Comparison of ENCODE assay signal across 15 mouse cellular contexts in genomic region chr3:87945781-87946540, GRCm38 (mm10). TPM values are rescaled to one million over a fixed set of nuclear protein-coding genes. Genes with fewer than 3 reads are reported as not detected.
DNase-seq lines count a peak whose midpoint lies in the region; ATAC-seq and TF ChIP-seq lines count a peak whose summit lies in the region.
"Had no signal": no experiment of that assay in that cellular context is flagged by ENCODE, and none has a peak within 500 bp of the region (broad histone marks: within the 10 kb centered on the region; RNA-seq: fewer than 3 reads in every experiment).

No protein-coding gene starts in this region.

- 5% methylated on average over 12 of the region's 12 CpGs for WGBS in hindbrain, embryonic 11.5 days
- 38% methylated on average over 12 of the region's 12 CpGs for WGBS in hindbrain, postnatal 0 days
- WGBS in hindbrain, embryonic 12.5 days: 7% methylated on average over 12 of the region's 12 CpGs
- WGBS in neural tube, embryonic 11.5 days: 5% methylated on average over 12 of the region's 12 CpGs

- no peaks in the 10 kb centered on the region for H3K27me3 ChIP-seq in hindbrain, embryonic 11.5 days (ENCODE audit: control insufficient read depth, insufficient read depth, low read length)
- no peaks in the 10 kb centered on the region; the same call in 1 of the 2 replicates for H3K27me3 ChIP-seq in hindbrain, postnatal 0 days (ENCODE audit: insufficient read depth, low read length)
- H3K27me3 ChIP-seq in hindbrain, embryonic 12.5 days: 0 out of 2 replicates have a peak, but pooled peaks cover 2% of the 10 kb centered on the region
- no peaks in the 10 kb centered on the region for H3K27me3 ChIP-seq in neural tube, embryonic 11.5 days (ENCODE audit: control insufficient read depth, insufficient read depth, low read length)
- H3K27me3 ChIP-seq: Patski had no signal

- TF ChIP-seq CTCF in hindbrain, postnatal 0 days (IDR thresholded peaks at IDR 0.05; ENCODE audit: low read depth): no peak

- ATAC-seq in hindbrain, embryonic 11.5 days (ENCODE audit: low FRiP score): peak; percentile 43
- no peak for ATAC-seq in hindbrain, postnatal 0 days
- ATAC-seq in hindbrain, embryonic 12.5 days (ENCODE audit: low FRiP score): 0 out of 2 replicates have a peak, but pooled peaks have one; percentile 23
- no peak for ATAC-seq in neural tube, embryonic 11.5 days (ENCODE audit: insufficient read depth, low FRiP score, low TSS enrichment)
- ATAC-seq: Patski had no signal

- H3K27ac ChIP-seq in hindbrain, embryonic 11.5 days (ENCODE audit: low read depth, low read length): peak overlapping the region; percentile 91
- no peak overlapping the region for H3K27ac ChIP-seq in hindbrain, postnatal 0 days
- H3K27ac ChIP-seq in hindbrain, embryonic 12.5 days: peak overlapping the region; percentile 82
- H3K27ac ChIP-seq in neural tube, embryonic 11.5 days (ENCODE audit: low read depth, low read length): peak overlapping the region; percentile 77

- peak overlapping the region; percentile 37; the same call in 1 of the 2 replicates for H3K9ac ChIP-seq in hindbrain, embryonic 11.5 days (ENCODE audit: low read depth, low read length)
- no peak overlapping the region for H3K9ac ChIP-seq in hindbrain, postnatal 0 days (replicated peaks; ENCODE audit: low read length)
- peak overlapping the region; percentile 35; the same call in 1 of the 2 replicates for H3K9ac ChIP-seq in hindbrain, embryonic 12.5 days
- H3K9ac ChIP-seq in neural tube, embryonic 11.5 days (ENCODE audit: low read length): peak overlapping the region; percentile 12

- 0 out of 2 replicates have a peak, but pooled peaks cover 3% of the 10 kb centered on the region for H3K36me3 ChIP-seq in hindbrain, embryonic 11.5 days (ENCODE audit: control insufficient read depth, insufficient read depth, low read length)
- peaks cover 15% of the 10 kb centered on the region; the same call in 1 of the 2 replicates for H3K36me3 ChIP-seq in hindbrain, postnatal 0 days (ENCODE audit: insufficient read depth, low read length)
- peaks cover 21% of the 10 kb centered on the region for H3K36me3 ChIP-seq in hindbrain, embryonic 12.5 days
- peaks cover 11% of the 10 kb centered on the region for H3K36me3 ChIP-seq in neural tube, embryonic 11.5 days (ENCODE audit: control insufficient read depth, insufficient read depth, low read length)

- peaks cover 33% of the 10 kb centered on the region for H3K4me1 ChIP-seq in hindbrain, embryonic 11.5 days (replicated peaks; ENCODE audit: control insufficient read depth, insufficient read depth, low read length)
- H3K4me1 ChIP-seq in hindbrain, postnatal 0 days (ENCODE audit: insufficient read depth, low read length): peaks cover 19% of the 10 kb centered on the region
- peaks cover 65% of the 10 kb centered on the region for H3K4me1 ChIP-seq in hindbrain, embryonic 12.5 days
- H3K4me1 ChIP-seq in neural tube, embryonic 11.5 days (ENCODE audit: control insufficient read depth, insufficient read depth, low read length): peaks cover 53% of the 10 kb centered on the region

- no peak overlapping the region; the same call in 1 of the 2 replicates for H3K4me2 ChIP-seq in hindbrain, embryonic 11.5 days (replicated peaks; ENCODE audit: low read depth, low read length)
- H3K4me2 ChIP-seq in hindbrain, postnatal 0 days (ENCODE audit: low read depth, low read length): no peak overlapping the region
- H3K4me2 ChIP-seq in hindbrain, embryonic 12.5 days (replicated peaks): peak overlapping the region; percentile 1; the same call in 1 of the 2 replicates
- no peak overlapping the region for H3K4me2 ChIP-seq in neural tube, embryonic 11.5 days (ENCODE audit: low read depth)

- peak; percentile 59 for DNase-seq in hindbrain, embryonic 11.5 days (ENCODE audit: low spot score)
- DNase-seq in hindbrain, postnatal 0 days (ENCODE audit: low spot score): no peak
- DNase-seq in embryo, embryonic 9.5 days (ENCODE audit: extremely low spot score): peak; percentile 70
- peak; percentile 60 for DNase-seq in neural tube, embryonic 11.5 days (ENCODE audit: low spot score)
- DNase-seq in cerebellum, adult 11 months: no peak
- DNase-seq in thymus, postnatal 4 days: no peak
- DNase-seq: adrenal gland, postnatal 10 days; cerebellum, adult 8-10 months; heart, adult 11 months; heart, postnatal 4 days; kidney, postnatal 14 days; layer of hippocampus, postnatal 36 days; spleen, adult 18-20 months had no signal

- no peak overlapping the region for H3K4me3 ChIP-seq in hindbrain, embryonic 11.5 days (ENCODE audit: low read depth, low read length)
- H3K4me3 ChIP-seq in hindbrain, postnatal 0 days (ENCODE audit: low read length): no peak overlapping the region
- H3K4me3 ChIP-seq in hindbrain, embryonic 12.5 days: no peak overlapping the region
- H3K4me3 ChIP-seq in neural tube, embryonic 11.5 days (ENCODE audit: low read depth, low read length): no peak overlapping the region

- no peaks in the 10 kb centered on the region for H3K9me3 ChIP-seq in hindbrain, embryonic 11.5 days (ENCODE audit: control insufficient read depth, low read length)
- H3K9me3 ChIP-seq in hindbrain, postnatal 0 days (ENCODE audit: low read length): no peaks in the 10 kb centered on the region
- H3K9me3 ChIP-seq in hindbrain, embryonic 12.5 days (replicated peaks): no peaks in the 10 kb centered on the region
- no peaks in the 10 kb centered on the region for H3K9me3 ChIP-seq in neural tube, embryonic 11.5 days (ENCODE audit: control insufficient read depth, low read length)

RNA-seq across cellular contexts. Expression of gene Crabp2, which starts 2.5 kb away (rescaled TPM):
- 738 and 794 TPM in 2 replicates for polyA plus RNA-seq in hindbrain, embryonic 11.5 days (2014; fragmentation: Nextera tagmentation; extraction: Ambion mirVana)
- 9.8 and 28.6 TPM in 2 replicates for total RNA-seq in hindbrain, postnatal 0 days (2014; rRNA removed)
- 44.5 and 46.3 TPM in 2 replicates for polyA plus RNA-seq in hindbrain, postnatal 0 days (2015; fragmentation: Nextera tagmentation; extraction: Ambion mirVana)
- 384 and 396 TPM in 2 replicates for polyA plus RNA-seq in hindbrain, embryonic 12.5 days (2016; fragmentation: Nextera tagmentation; extraction: Ambion mirVana)
- polyA plus RNA-seq in neural tube, embryonic 11.5 days (2014; fragmentation: Nextera tagmentation; extraction: Ambion mirVana): 565 and 607 TPM in 2 replicates

RNA-seq across cellular contexts. Expression of gene Rrnad1, which starts 15.4 kb away (rescaled TPM):
- polyA plus RNA-seq in hindbrain, embryonic 11.5 days (2014; fragmentation: Nextera tagmentation; extraction: Ambion mirVana): 13.7 and 17.9 TPM in 2 replicates
- total RNA-seq in hindbrain, postnatal 0 days (2014; rRNA removed): 19.4 and 36.4 TPM in 2 replicates
- polyA plus RNA-seq in hindbrain, postnatal 0 days (2015; fragmentation: Nextera tagmentation; extraction: Ambion mirVana): 18.1 and 19.3 TPM in 2 replicates
- 22.1 and 22.5 TPM in 2 replicates for polyA plus RNA-seq in hindbrain, embryonic 12.5 days (2016; fragmentation: Nextera tagmentation; extraction: Ambion mirVana)
- polyA plus RNA-seq in neural tube, embryonic 11.5 days (2014; fragmentation: Nextera tagmentation; extraction: Ambion mirVana): 14.5 and 16.9 TPM in 2 replicates

RNA-seq across cellular contexts. Expression of gene Isg20l2, which starts 15.8 kb away (rescaled TPM):
- polyA plus RNA-seq in hindbrain, embryonic 11.5 days (2014; fragmentation: Nextera tagmentation; extraction: Ambion mirVana): 42.5 and 55.2 TPM in 2 replicates
- total RNA-seq in hindbrain, postnatal 0 days (2014; rRNA removed): 23.8 and 26.2 TPM in 2 replicates
- polyA plus RNA-seq in hindbrain, postnatal 0 days (2015; fragmentation: Nextera tagmentation; extraction: Ambion mirVana): 19.1 and 20.1 TPM in 2 replicates
- 67.7 and 68.7 TPM in 2 replicates for polyA plus RNA-seq in hindbrain, embryonic 12.5 days (2016; fragmentation: Nextera tagmentation; extraction: Ambion mirVana)
- 52.3 and 53.9 TPM in 2 replicates for polyA plus RNA-seq in neural tube, embryonic 11.5 days (2014; fragmentation: Nextera tagmentation; extraction: Ambion mirVana)

RNA-seq across cellular contexts. Expression of gene Nes, which starts 24.9 kb away (rescaled TPM):
- polyA plus RNA-seq in hindbrain, embryonic 11.5 days (2014; fragmentation: Nextera tagmentation; extraction: Ambion mirVana): 71.6 and 87.9 TPM in 2 replicates
- 37.2 and 40.0 TPM in 2 replicates for total RNA-seq in hindbrain, postnatal 0 days (2014; rRNA removed)
- polyA plus RNA-seq in hindbrain, postnatal 0 days (2015; fragmentation: Nextera tagmentation; extraction: Ambion mirVana): 14.9 and 15.7 TPM in 2 replicates
- 136 and 153 TPM in 2 replicates for polyA plus RNA-seq in hindbrain, embryonic 12.5 days (2016; fragmentation: Nextera tagmentation; extraction: Ambion mirVana)
- polyA plus RNA-seq in neural tube, embryonic 11.5 days (2014; fragmentation: Nextera tagmentation; extraction: Ambion mirVana): 59.5 and 60.2 TPM in 2 replicates

RNA-seq across cellular contexts. Expression of gene Mrpl24, which starts 26.7 kb away (rescaled TPM):
- 78.4 and 83.6 TPM in 2 replicates for polyA plus RNA-seq in hindbrain, embryonic 11.5 days (2014; fragmentation: Nextera tagmentation; extraction: Ambion mirVana)
- 32.1 and 43.2 TPM in 2 replicates for total RNA-seq in hindbrain, postnatal 0 days (2014; rRNA removed)
- 44.6 and 50.3 TPM in 2 replicates for polyA plus RNA-seq in hindbrain, postnatal 0 days (2015; fragmentation: Nextera tagmentation; extraction: Ambion mirVana)
- 72.9 and 79.0 TPM in 2 replicates for polyA plus RNA-seq in hindbrain, embryonic 12.5 days (2016; fragmentation: Nextera tagmentation; extraction: Ambion mirVana)
- 76.1 and 79.2 TPM in 2 replicates for polyA plus RNA-seq in neural tube, embryonic 11.5 days (2014; fragmentation: Nextera tagmentation; extraction: Ambion mirVana)

Comparison
In these comparisons a context has a peak if more than half of its experiments do, and no peak if none do; other contexts are left out.
1. ATAC-seq: peak in hindbrain, embryonic 11.5 days (single experiment) and hindbrain, embryonic 12.5 days (single experiment); none in hindbrain, postnatal 0 days (single experiment) and neural tube, embryonic 11.5 days (single experiment).
2. DNase-seq: peak in hindbrain, embryonic 11.5 days (single experiment), embryo, embryonic 9.5 days (single experiment) and neural tube, embryonic 11.5 days (single experiment); none in hindbrain, postnatal 0 days (single experiment), cerebellum, adult 11 months (single experiment) and thymus, postnatal 4 days (single experiment).